In genomic region chr19:57361131-57361938, GRCm38 (mm10) we compare ENCODE assay signal across 8 mouse cellular contexts. TPM values are rescaled to one million over a fixed set of nuclear protein-coding genes. Genes with fewer than 3 reads are reported as not detected.
DNase-seq lines count a peak whose midpoint lies in the region; ATAC-seq and TF ChIP-seq lines count a peak whose summit lies in the region.

No protein-coding gene starts in this region.

- dilution Hi-C loops in CH12.LX (cut with MboI; ENCODE audit: extremely low pct_ligation_motif_present, extremely low pct_unique_long_range_greater_than_20kb, low sequenced_read_pairs) = no loop called here

- peaks cover 0 to 31% of the 10 kb centered on the region in 2 experiments for H3K36me3 ChIP-seq in CH12.LX (replicated peaks in 1 of 2; ENCODE audit: control insufficient read depth in 1 of 2, insufficient read depth in 1 of 2, low read length in 1 of 2)
- no peaks in the 10 kb centered on the region for H3K36me3 ChIP-seq in embryonic facial prominence, embryonic 15.5 days
- H3K36me3 ChIP-seq in heart, embryonic 12.5 days = no peaks in the 10 kb centered on the region
- no peaks in the 10 kb centered on the region for H3K36me3 ChIP-seq in lung, postnatal 0 days (ENCODE audit: insufficient read depth, low read length)

- in situ Hi-C loops in CH12.LX (cut with MboI; ENCODE audit: low pct_ligation_motif_present, low pct_unique_long_range_greater_than_20kb, low sequenced_read_pairs) = no loop called here

- peak overlapping the region; percentile 91 to 97 (median 93) for H3K4me3 ChIP-seq in CH12.LX (replicated peaks in 1 of 3; ENCODE audit: low read depth in 2 of 3, low read length in 2 of 3, poor library complexity in 1 of 3)
- H3K4me3 ChIP-seq in embryonic facial prominence, embryonic 15.5 days (replicated peaks) = peak overlapping the region; percentile 97
- H3K4me3 ChIP-seq in heart, embryonic 12.5 days = peak overlapping the region; percentile 93
- H3K4me3 ChIP-seq in lung, postnatal 0 days (ENCODE audit: low read depth, low read length) = peak overlapping the region; percentile 98

- H3K79me2 ChIP-seq in CH12.LX (replicated peaks; ENCODE audit: control insufficient read depth, extremely low read depth, insufficient read depth, poor library complexity, severe bottlenecking) = peaks cover 66% of the 10 kb centered on the region

- H3K9me3 ChIP-seq in CH12.LX (replicated peaks; ENCODE audit: low read length) = no peaks in the 10 kb centered on the region
- no peaks in the 10 kb centered on the region for H3K9me3 ChIP-seq in embryonic facial prominence, embryonic 15.5 days (replicated peaks)
- H3K9me3 ChIP-seq in heart, embryonic 12.5 days (replicated peaks) = no peaks in the 10 kb centered on the region
- H3K9me3 ChIP-seq in lung, postnatal 0 days (ENCODE audit: low read length) = no peaks in the 10 kb centered on the region

- no peak for TF ChIP-seq CTCF in CH12.LX (conservative IDR thresholded peaks at IDR 0.05 in 1 of 2, IDR thresholded peaks at IDR 0.05 in 1 of 2; ENCODE audit: low read depth in 2 of 2, low read length in 2 of 2)
- TF ChIP-seq CTCF in lung, postnatal 0 days (IDR thresholded peaks at IDR 0.05) = no peak; the same call in 1 of the 2 replicates

- under 1% methylated on average over 71 of the region's 78 CpGs for WGBS in embryonic facial prominence, embryonic 15.5 days
- WGBS in heart, embryonic 12.5 days = under 1% methylated on average over 76 of the region's 78 CpGs
- WGBS in lung, postnatal 0 days = under 1% methylated on average over 62 of the region's 78 CpGs

- TF ChIP-seq POLR2A in CH12.LX (IDR thresholded peaks at IDR 0.05; ENCODE audit: low read depth, low read length) = no peak; the same call in 1 of the 2 replicates

- H3K4me1 ChIP-seq in CH12.LX (ENCODE audit: control insufficient read depth in 1 of 2, insufficient read depth in 2 of 2) = peaks cover 12 to 41% of the 10 kb centered on the region in 2 experiments; a peak in 3 of 4 replicates
- peaks cover 56% of the 10 kb centered on the region for H3K4me1 ChIP-seq in embryonic facial prominence, embryonic 15.5 days
- peaks cover 71% of the 10 kb centered on the region for H3K4me1 ChIP-seq in heart, embryonic 12.5 days (replicated peaks)
- peaks cover 40% of the 10 kb centered on the region; the same call in 1 of the 2 replicates for H3K4me1 ChIP-seq in lung, postnatal 0 days (ENCODE audit: insufficient read depth, low read depth, low read length)

- TF ChIP-seq RAD21 in CH12.LX (IDR thresholded peaks at IDR 0.05; ENCODE audit: low read depth, low read length) = no peak

- H3K9ac ChIP-seq in CH12.LX (ENCODE audit: insufficient read depth, low read depth) = peak overlapping the region; percentile 99
- H3K9ac ChIP-seq in embryonic facial prominence, embryonic 15.5 days = peak overlapping the region; percentile 100
- peak overlapping the region; percentile 99 for H3K9ac ChIP-seq in heart, embryonic 12.5 days
- peak overlapping the region; percentile 100 for H3K9ac ChIP-seq in lung, postnatal 0 days (replicated peaks; ENCODE audit: low read depth)

- ATAC-seq in embryonic facial prominence, embryonic 15.5 days (ENCODE audit: insufficient number of reproducible peaks, low FRiP score, low TSS enrichment, low read depth) = peak; percentile 66
- ATAC-seq in heart, embryonic 12.5 days (ENCODE audit: insufficient number of reproducible peaks, low FRiP score) = peak; percentile 43
- ATAC-seq in lung, postnatal 0 days = peak; percentile 50
- no peak for ATAC-seq in activated CD4-positive, CD25-positive, alpha-beta regulatory T cell, adult 4 months

- H3K4me2 ChIP-seq in CH12.LX (ENCODE audit: insufficient read depth, low read depth, poor library complexity, severe bottlenecking) = no peak overlapping the region
- H3K4me2 ChIP-seq in embryonic facial prominence, embryonic 15.5 days (replicated peaks) = peak overlapping the region; percentile 68
- peak overlapping the region; percentile 65 for H3K4me2 ChIP-seq in heart, embryonic 12.5 days
- H3K4me2 ChIP-seq in lung, postnatal 0 days (replicated peaks; ENCODE audit: low read depth, low read length) = peak overlapping the region; percentile 56

- H3K27ac ChIP-seq in CH12.LX (ENCODE audit: insufficient read depth, low read depth) = peak overlapping the region; percentile 67
- peak overlapping the region; percentile 97 for H3K27ac ChIP-seq in embryonic facial prominence, embryonic 15.5 days (replicated peaks)
- peak overlapping the region; percentile 98 for H3K27ac ChIP-seq in heart, embryonic 12.5 days (ENCODE audit: poor library complexity, severe bottlenecking)
- H3K27ac ChIP-seq in lung, postnatal 0 days (ENCODE audit: low read length) = peak overlapping the region; percentile 98

- DNase-seq in CH12.LX (ENCODE audit: extremely low read depth) = peak; percentile 47
- DNase-seq in T-cell, adult 2 months (ENCODE audit: low spot score) = peak; percentile 29
- peak; percentile 67 to 79 for DNase-seq in kidney, postnatal 4 days
- peak; percentile 62 for DNase-seq in lung, postnatal 0 days (ENCODE audit: low spot score)
- DNase-seq in ovary, postnatal 14 days (ENCODE audit: low spot score) = peak; percentile 41

- no peaks in the 10 kb centered on the region for H3K27me3 ChIP-seq in CH12.LX (replicated peaks)
- H3K27me3 ChIP-seq in embryonic facial prominence, embryonic 15.5 days = no peaks in the 10 kb centered on the region
- no peaks in the 10 kb centered on the region for H3K27me3 ChIP-seq in heart, embryonic 12.5 days (replicated peaks)
- no peaks in the 10 kb centered on the region for H3K27me3 ChIP-seq in lung, postnatal 0 days (replicated peaks; ENCODE audit: insufficient read depth, low read length)

- no peak for TF ChIP-seq EP300 in CH12.LX (IDR thresholded peaks at IDR 0.05; ENCODE audit: low read length)
- TF ChIP-seq EP300 in lung, postnatal 0 days (IDR thresholded peaks at IDR 0.05) = no peak

TF ChIP-seq in CH12.LX, 34 proteins besides CTCF, POLR2A, EP300 and RAD21:
- TF ChIP-seq MAZ (IDR thresholded peaks at IDR 0.05; ENCODE audit: low read depth, low read length) (no peak), HCFC1 (IDR thresholded peaks at IDR 0.05; ENCODE audit: low read depth, low read length) (peak; percentile 37; the same call in 1 of the 2 replicates), UBTF (IDR thresholded peaks at IDR 0.05; ENCODE audit: low read depth, low read length) (no peak; the same call in 1 of the 2 replicates), PAX5 (IDR thresholded peaks at IDR 0.05; ENCODE audit: low read length) (no peak), ELF1 (IDR thresholded peaks at IDR 0.05; ENCODE audit: low read depth, low read length) (no peak), KAT2A (IDR thresholded peaks at IDR 0.05; ENCODE audit: insufficient replicate concordance, low read length) (no peak), RCOR1 (conservative IDR thresholded peaks at IDR 0.05; ENCODE audit: low read depth, low read length) (no peak), MXI1 (IDR thresholded peaks at IDR 0.05; ENCODE audit: low read depth, low read length) (peak; percentile 67), IRF4 (IDR thresholded peaks at IDR 0.05; ENCODE audit: low read depth, low read length) (0 out of 2 replicates have a peak, but pooled peaks have one; percentile 20), ZKSCAN1 (IDR thresholded peaks at IDR 0.05; ENCODE audit: borderline replicate concordance, low read depth, low read length) (no peak), SMC3 (IDR thresholded peaks at IDR 0.05; ENCODE audit: low read depth, low read length) (no peak), NRF1 (IDR thresholded peaks at IDR 0.05; ENCODE audit: low read depth, low read length) (no peak), SIN3A (IDR thresholded peaks at IDR 0.05; ENCODE audit: low read length) (no peak; the same call in none of the 2 replicates), ZC3H11A (IDR thresholded peaks at IDR 0.05; ENCODE audit: low read depth, low read length) (no peak), CHD1 (IDR thresholded peaks at IDR 0.05; ENCODE audit: low read depth, low read length) (peak; percentile 37; the same call in 1 of the 2 replicates), CHD2 (IDR thresholded peaks at IDR 0.05; ENCODE audit: low read length) (no peak), TCF12 (IDR thresholded peaks at IDR 0.05; ENCODE audit: low read depth, low read length) (no peak), MEF2A (IDR thresholded peaks at IDR 0.05; ENCODE audit: borderline replicate concordance, low read depth, low read length) (0 out of 2 replicates have a peak, but pooled peaks have one; percentile 21), NELFE (IDR thresholded peaks at IDR 0.05; ENCODE audit: low read depth, low read length) (no peak)

RNA-seq across cellular contexts. Expression of gene Fam160b1, which starts 0.9 kb away (rescaled TPM):
- 4.1 and 4.4 TPM in 2 replicates for total RNA-seq in CH12.LX (2012; rRNA removed)
- 4.8 and 4.9 TPM in 2 replicates for total RNA-seq in CH12.LX (2014; rRNA removed)
- polyA plus RNA-seq in CH12.LX (2012; ENCODE audit: insufficient read length, low read depth) = 6.5 and 7.7 TPM in 2 replicates
- polyA plus RNA-seq in embryonic facial prominence, embryonic 15.5 days (2015; fragmentation: Nextera tagmentation; extraction: Ambion mirVana) = 15.3 and 16.3 TPM in 2 replicates
- 15.4 TPM in 2 replicates for polyA plus RNA-seq in heart, embryonic 12.5 days (2016; fragmentation: Nextera tagmentation; extraction: Ambion mirVana)
- polyA plus RNA-seq in lung, postnatal 0 days (2015; fragmentation: Nextera tagmentation; extraction: Ambion mirVana) = 14.7 and 14.9 TPM in 2 replicates
- 1 to 10 TPM; 8.3 to 9.0 TPM for polyA plus RNA-seq in activated CD4-positive, CD25-positive, alpha-beta regulatory T cell, adult 4 months (2017; shearing (Covaris generic))

RNA-seq across cellular contexts. Expression of gene Ablim1, which starts 46.6 kb away (rescaled TPM):
- total RNA-seq in CH12.LX (2012; rRNA removed) (0.59 and 0.85 TPM in 2 replicates), CH12.LX (2014; rRNA removed) (1.2 and 2.0 TPM in 2 replicates)
- 2.0 and 2.4 TPM in 2 replicates for polyA plus RNA-seq in CH12.LX (2012; ENCODE audit: insufficient read length, low read depth)
- 67.7 and 71.3 TPM in 2 replicates for polyA plus RNA-seq in embryonic facial prominence, embryonic 15.5 days (2015; fragmentation: Nextera tagmentation; extraction: Ambion mirVana)
- 53.4 and 53.5 TPM in 2 replicates for polyA plus RNA-seq in heart, embryonic 12.5 days (2016; fragmentation: Nextera tagmentation; extraction: Ambion mirVana)
- 50.1 and 50.7 TPM in 2 replicates for polyA plus RNA-seq in lung, postnatal 0 days (2015; fragmentation: Nextera tagmentation; extraction: Ambion mirVana)
- 100 to 1,000 TPM; 268 to 273 TPM for polyA plus RNA-seq in activated CD4-positive, CD25-positive, alpha-beta regulatory T cell, adult 4 months (2017; shearing (Covaris generic))

Comparison
In these comparisons a context has a peak if more than half of its experiments do, and no peak if none do; other contexts are left out.
1. RNA of gene Ablim1, which starts 46.6 kb away (polyA plus RNA-seq): 268 to 273 TPM in activated CD4-positive, CD25-positive, alpha-beta regulatory T cell, adult 4 months, 67.7 to 71.3 TPM in embryonic facial prominence, embryonic 15.5 days, 53.4 to 53.5 TPM in heart, embryonic 12.5 days and 50.1 to 50.7 TPM in lung, postnatal 0 days; 2.0 to 2.4 TPM in CH12.LX; every median in the first group is over 10 times any median in the second.
2. Peak in every context shown above with its lines, with median percentiles within 50 percentile points of each other: DNase-seq, H3K27ac ChIP-seq, H3K4me3 ChIP-seq and H3K9ac ChIP-seq.